Mouse (Mus musculus) small intestine, adult 2 months (tissue): ENCODE results near the gene Slc25a25. TPM values are rescaled to one million over a fixed set of nuclear protein-coding genes. Genes with fewer than 3 reads are reported as not detected.
"Not testable (repeated sequence)": the region's sequence is repeated elsewhere in the genome, so short reads cannot be mapped to it uniquely, and the experiment has no call there.

Source experiments
- H3K27ac ChIP-seq: fragments of 200-500 bp; 2 replicates; pipeline ENCODE4 v1.5.1; 2012; ENCODE audit warnings: low read depth, low read length, control low read depth, inconsistent platforms; ENCODE audit not compliant: insufficient read depth
- H3K27me3 ChIP-seq: fragments of 200-500 bp; 2 replicates; pipeline ENCODE4 v1.6.1; 2012; ENCODE audit warnings: mild to moderate bottlenecking, moderate library complexity, low read length, inconsistent platforms; ENCODE audit not compliant: control insufficient read depth, insufficient read depth
- H3K36me3 ChIP-seq: fragments of 200-500 bp; 2 replicates; pipeline ENCODE4 v1.6.1; 2012; ENCODE audit warnings: mild to moderate bottlenecking, low read length, control low read depth, inconsistent platforms; ENCODE audit not compliant: control insufficient read depth, insufficient read depth
- H3K4me1 ChIP-seq: fragments of 200-500 bp; 2 replicates; pipeline ENCODE4 v1.6.1; 2012; ENCODE audit warnings: low read length, inconsistent platforms, mixed read lengths; ENCODE audit not compliant: control insufficient read depth, insufficient read depth, insufficient read length
- H3K4me3 ChIP-seq: fragments of 200-500 bp; 2 replicates; pipeline ENCODE4 v1.5.1; 2012; ENCODE audit warnings: low read depth, mild to moderate bottlenecking, control low read depth, inconsistent platforms, low read length, moderate library complexity
- CTCF ChIP-seq: fragments of 200-500 bp; IDR thresholded peaks from 2 replicates; pipeline ENCODE4 v1.5.1; 2012; ENCODE audit warnings: low read depth, mild to moderate bottlenecking, control low read depth, inconsistent platforms, low read length, moderate library complexity, mixed read lengths; ENCODE audit not compliant: insufficient replicate concordance, insufficient read length; ENCODE audit errors: extremely low read depth
- POLR2A ChIP-seq: fragments of 200-500 bp; IDR thresholded peaks from 2 replicates; pipeline ENCODE4 v1.6.1; 2012; ENCODE audit warnings: low read depth, mild to moderate bottlenecking, control low read depth, inconsistent platforms, low read length, moderate library complexity
- whole genome bisulfite sequencing: fragments of 180-500 bp; shearing (Covaris S2); methylation state at CpG from one replicate; pipeline ENCODE4 v1.1.7; 2018; 5-methylcytosine and 5-hydroxymethylcytosine counted together
- polyA plus RNA-seq: library from polyadenylated mRNA; depleted of rRNA; stranded (reverse); fragments of >200 nt; gene quantifications from 2 replicates; pipeline ENCODE4 v1.2.3, GENCODE M21; 2012

The Slc25a25 gene
- polyA plus RNA-seq, 1 experiment: 27.0 TPM

- H3K4me3 ChIP-seq: no peak overlapping the region
- H3K27ac ChIP-seq: peak overlapping the region; percentile 31
- no peaks in the 10 kb centered on the region for H3K27me3 ChIP-seq
- TF ChIP-seq CTCF: no peak
- no peak for TF ChIP-seq POLR2A
- WGBS: 66% methylated on average over 2 of the region's 2 CpGs
- H3K4me1 ChIP-seq: peaks cover 3% of the 10 kb centered on the region; the same call in 1 of the 2 replicates
- H3K36me3 ChIP-seq: no peaks in the 10 kb centered on the region
Measured at GRCm38 (mm10) chr2:32492661-32493060, 41.4 kb upstream of the Slc25a25 start.

GRCm38 (mm10) chr2:32490730-32491129 lies 39.5 kb upstream of the Slc25a25 start:
- not testable (repeated sequence) for H3K27me3 ChIP-seq, H3K4me1 ChIP-seq, H3K4me3 ChIP-seq, H3K27ac ChIP-seq, H3K36me3 ChIP-seq

DNA sequence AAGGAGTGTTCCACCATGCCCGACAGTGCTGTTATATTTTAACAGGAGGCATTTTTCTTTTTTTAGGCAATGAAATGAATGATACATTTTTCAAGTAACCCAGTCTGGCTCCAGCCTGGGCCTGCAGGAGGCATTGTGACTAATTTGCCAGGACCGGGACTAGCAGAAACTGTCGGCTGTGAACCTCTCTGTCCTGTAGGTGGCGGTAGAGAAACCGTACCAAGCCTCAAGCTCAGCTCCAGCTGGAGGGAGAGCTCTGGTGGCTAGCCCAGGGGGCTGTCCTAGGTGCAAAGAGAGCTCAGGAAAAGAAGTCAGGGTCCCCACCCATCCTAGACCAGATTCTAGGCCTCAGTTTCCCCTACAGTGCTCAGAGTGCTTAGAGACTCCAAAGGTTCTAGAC lies 37.4 kb upstream of the Slc25a25 start:
- Histone ChIP-seq H3K36me3 (no peaks in the 10 kb centered on the region), H3K27ac (no peak overlapping the region), H3K4me1 (peaks cover 15% of the 10 kb centered on the region), H3K27me3 (no peaks in the 10 kb centered on the region), H3K4me3 (no peak overlapping the region)
- TF ChIP-seq CTCF (peak; percentile 97), POLR2A (0 out of 2 replicates have a peak, but pooled peaks have one; percentile 36)
- WGBS: 1% methylated on average over 5 of the region's 5 CpGs

GRCm38 (mm10) chr2:32487124-32487623 lies 35.9 kb upstream of the Slc25a25 start:
- TF ChIP-seq CTCF (peak; percentile 99; the same call in 1 of the 2 replicates), POLR2A (no peak)
- 2% methylated on average over 6 of the region's 6 CpGs for WGBS
- H3K27me3 ChIP-seq: no peaks in the 10 kb centered on the region
- peaks cover 19% of the 10 kb centered on the region for H3K4me1 ChIP-seq
- no peaks in the 10 kb centered on the region for H3K36me3 ChIP-seq
- no peak overlapping the region for H3K27ac ChIP-seq
- no peak overlapping the region for H3K4me3 ChIP-seq

DNA sequence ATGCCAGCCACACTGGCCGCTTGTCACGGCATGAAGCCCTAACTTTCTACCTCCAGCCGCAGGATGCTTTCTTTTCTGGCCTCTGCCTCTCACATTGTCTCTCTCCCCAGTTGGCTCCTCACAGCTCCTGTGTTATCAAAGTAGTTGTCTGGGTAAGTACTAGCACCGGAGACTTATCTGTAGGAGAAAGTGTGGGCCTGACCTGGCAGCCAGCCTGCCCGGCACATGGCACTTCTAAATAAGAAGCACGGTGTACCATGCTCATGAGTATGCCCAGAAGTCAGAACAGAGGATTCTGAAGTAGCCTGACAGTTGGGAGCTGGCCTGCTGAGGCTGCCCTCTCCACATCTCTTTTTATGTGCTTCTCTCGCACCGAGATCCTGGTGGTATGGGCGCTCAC lies 34.9 kb upstream of the Slc25a25 start:
- H3K27ac ChIP-seq: peak overlapping the region; percentile 18; the same call in 1 of the 2 replicates
- no peaks in the 10 kb centered on the region for H3K36me3 ChIP-seq
- peaks cover 20% of the 10 kb centered on the region for H3K4me1 ChIP-seq
- no peak overlapping the region for H3K4me3 ChIP-seq
- no peaks in the 10 kb centered on the region for H3K27me3 ChIP-seq
- no peak for TF ChIP-seq POLR2A
- TF ChIP-seq CTCF: no peak
- 74% methylated on average over 9 of the region's 9 CpGs for WGBS

- Histone ChIP-seq H3K4me3 (no peak overlapping the region), H3K27me3 (no peaks in the 10 kb centered on the region), H3K4me1 (peaks cover 20% of the 10 kb centered on the region), H3K27ac (peak overlapping the region; percentile 98), H3K36me3 (no peaks in the 10 kb centered on the region)
- TF ChIP-seq POLR2A: no peak
- TF ChIP-seq CTCF: no peak
- WGBS: 74% methylated on average over 4 of the region's 4 CpGs
Measured at GRCm38 (mm10) chr2:32485751-32486150, 34.5 kb upstream of the Slc25a25 start.

DNA sequence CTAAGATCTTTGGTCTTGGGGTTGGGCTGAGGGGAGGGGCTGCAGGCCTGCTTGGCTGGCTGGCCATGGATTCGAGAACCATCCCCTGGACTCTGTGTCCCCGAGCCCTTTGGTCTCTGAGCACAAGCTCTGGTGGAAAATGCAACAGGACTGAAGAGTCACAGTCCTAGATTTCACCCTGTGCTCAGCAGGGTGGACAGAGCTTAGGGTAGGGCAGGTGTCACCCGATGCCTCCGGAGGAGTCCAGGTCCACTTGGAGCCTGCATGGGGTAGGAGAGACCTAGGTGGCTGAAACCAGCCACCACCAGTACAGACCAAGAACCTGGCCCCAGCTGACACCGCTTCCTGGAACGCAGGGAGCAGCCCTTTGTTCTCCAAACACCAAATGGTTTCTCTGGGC lies 33.7 kb upstream of the Slc25a25 start:
- WGBS: 37% methylated on average over 6 of the region's 6 CpGs
- peak overlapping the region; percentile 98 for H3K27ac ChIP-seq
- TF ChIP-seq CTCF (no peak), POLR2A (peak; percentile 42; the same call in 1 of the 2 replicates)
- no peaks in the 10 kb centered on the region for H3K27me3 ChIP-seq
- no peaks in the 10 kb centered on the region for H3K36me3 ChIP-seq
- H3K4me1 ChIP-seq: peaks cover 20% of the 10 kb centered on the region
- H3K4me3 ChIP-seq: no peak overlapping the region; the same call in 1 of the 2 replicates
